Mouse (Mus musculus) thymus, postnatal 10 days (tissue): Measurements from ENCODE around the gene Tubgcp4.

Source experiments
- DNase-seq, 2 experiments: peaks; one replicate each; pipeline ENCODE4 v3.0.0; 2021; ENCODE audit warnings: low spot score in 2 of 2

The Tubgcp4 gene

GRCm38 (mm10) chr2:121204276-121204675 lies 33.8 kb downstream of the Tubgcp4 start:
- no peak for DNase-seq

- no peak for DNase-seq
These were observed 36.1 kb downstream of the Tubgcp4 start for GRCm38 (mm10) chr2:121206541-121206940.

- no peak for DNase-seq
These were observed 44.0 kb downstream of the Tubgcp4 start for GRCm38 (mm10) chr2:121214491-121214890.

- no peak for DNase-seq
These were observed 48.7 kb downstream of the Tubgcp4 start for GRCm38 (mm10) chr2:121219177-121219576.

GRCm38 (mm10) chr2:121219994-121220393 lies 49.5 kb downstream of the Tubgcp4 start:
- no peak for DNase-seq

GRCm38 (mm10) chr2:121223010-121223409 lies 52.6 kb downstream of the Tubgcp4 start:
- DNase-seq: no peak

- no peak for DNase-seq
These were observed 57.7 kb downstream of the Tubgcp4 start for GRCm38 (mm10) chr2:121228135-121228534.

GRCm38 (mm10) chr2:121235460-121236072 lies 65.1 kb downstream of the Tubgcp4 start:
- DNase-seq: no peak

GRCm38 (mm10) chr2:121239426-121239825 lies 69.0 kb downstream of the Tubgcp4 start:
- no peak for DNase-seq

GRCm38 (mm10) chr2:121244099-121244498 lies 73.6 kb downstream of the Tubgcp4 start:
- DNase-seq: no peak
